Mouse (Mus musculus) macrophage (primary cell): ENCODE measurements around the gene Grid2. TPM values are rescaled to one million over a fixed set of nuclear protein-coding genes. Genes with fewer than 3 reads are reported as not detected.

Experiments used
- H3K27ac ChIP-seq: fragments of 350-480 bp; formaldehyde crosslinking; 2 replicates; pipeline ENCODE4 v1.9.0; 2021
- H3K36me3 ChIP-seq: fragments of 350-480 bp; formaldehyde crosslinking; 2 replicates; pipeline ENCODE4 v1.9.0; 2021; ENCODE audit errors: inconsistent target
- H3K4me3 ChIP-seq: fragments of 350-480 bp; formaldehyde crosslinking; 2 replicates; pipeline ENCODE4 v1.9.0; 2021; ENCODE audit errors: inconsistent target
- H3K79me2 ChIP-seq: fragments of 350-480 bp; formaldehyde crosslinking; 2 replicates; pipeline ENCODE4 v1.9.0; 2021; ENCODE audit errors: inconsistent target
- WGBS: methylation state at CpG from one replicate; pipeline ENCODE4 v1.1.7; 2026; ENCODE audit warnings: inconsistent platforms; ENCODE audit not compliant: missing documents; 5-methylcytosine and 5-hydroxymethylcytosine counted together
- polyA plus RNA-seq: library from polyadenylated mRNA; stranded (reverse); fragments of 250-400 nt; gene quantifications from 3 replicates; pipeline ENCODE4 v1.2.4, GENCODE M21; 2018; ENCODE audit warnings: inconsistent platforms

The Grid2 gene
- polyA plus RNA-seq, 1 experiment from 2014 or later, result not detected

GRCm38 (mm10) chr6:64605753-64606152, 1350.1 kb downstream of the Grid2 start:
- no peak overlapping the region for H3K4me3 ChIP-seq
- no peak overlapping the region for H3K27ac ChIP-seq
- no peaks in the 10 kb centered on the region for H3K79me2 ChIP-seq
- no peaks in the 10 kb centered on the region for H3K36me3 ChIP-seq
- WGBS, result 42% methylated on average over 3 of the region's 3 CpGs

GRCm38 (mm10) chr6:64607041-64607440, 1351.4 kb downstream of the Grid2 start:
- Histone ChIP-seq H3K36me3 (no peaks in the 10 kb centered on the region), H3K79me2 (no peaks in the 10 kb centered on the region), H3K27ac (no peak overlapping the region), H3K4me3 (no peak overlapping the region)
- 85% methylated on average over 1 of the region's 1 CpGs for WGBS

GRCm38 (mm10) chr6:64607942-64608341, 1352.3 kb downstream of the Grid2 start:
- no peaks in the 10 kb centered on the region for H3K36me3 ChIP-seq
- no peak overlapping the region for H3K4me3 ChIP-seq
- no peak overlapping the region for H3K27ac ChIP-seq
- WGBS, result 14% methylated on average over 1 of the region's 1 CpGs
- H3K79me2 ChIP-seq, result no peaks in the 10 kb centered on the region

- WGBS, result 81% methylated on average over 4 of the region's 4 CpGs
- Histone ChIP-seq H3K36me3 (no peaks in the 10 kb centered on the region), H3K79me2 (no peaks in the 10 kb centered on the region), H3K4me3 (no peak overlapping the region), H3K27ac (no peak overlapping the region)
Measured at GRCm38 (mm10) chr6:64616843-64617242, 1361.2 kb downstream of the Grid2 start.

GRCm38 (mm10) chr6:64617417-64618135, 1361.9 kb downstream of the Grid2 start:
- Histone ChIP-seq H3K36me3 (no peaks in the 10 kb centered on the region), H3K79me2 (no peaks in the 10 kb centered on the region), H3K4me3 (no peak overlapping the region), H3K27ac (no peak overlapping the region)
- 40% methylated on average over 8 of the region's 8 CpGs for WGBS

- 53% methylated on average over 3 of the region's 3 CpGs for WGBS
- Histone ChIP-seq H3K79me2 (no peaks in the 10 kb centered on the region), H3K4me3 (no peak overlapping the region), H3K36me3 (no peaks in the 10 kb centered on the region), H3K27ac (no peak overlapping the region)
Measured at GRCm38 (mm10) chr6:64623404-64623803, 1367.7 kb downstream of the Grid2 start.

GRCm38 (mm10) chr6:64647661-64648060, 1392.0 kb downstream of the Grid2 start:
- no peaks in the 10 kb centered on the region for H3K36me3 ChIP-seq
- H3K4me3 ChIP-seq, result no peak overlapping the region
- no peaks in the 10 kb centered on the region for H3K79me2 ChIP-seq
- H3K27ac ChIP-seq, result no peak overlapping the region

GRCm38 (mm10) chr6:64648196-64648595, 1392.5 kb downstream of the Grid2 start:
- Histone ChIP-seq H3K79me2 (no peaks in the 10 kb centered on the region), H3K27ac (no peak overlapping the region), H3K4me3 (no peak overlapping the region), H3K36me3 (no peaks in the 10 kb centered on the region)
- WGBS, result 87% methylated on average over 8 of the region's 8 CpGs

GRCm38 (mm10) chr6:64649296-64650226, 1393.9 kb downstream of the Grid2 start:
- no peak overlapping the region for H3K4me3 ChIP-seq
- no peak overlapping the region for H3K27ac ChIP-seq
- 19% methylated on average over 20 of the region's 20 CpGs for WGBS
- H3K36me3 ChIP-seq, result no peaks in the 10 kb centered on the region
- H3K79me2 ChIP-seq, result no peaks in the 10 kb centered on the region

GRCm38 (mm10) chr6:64650765-64651164, 1395.1 kb downstream of the Grid2 start:
- H3K4me3 ChIP-seq, result no peak overlapping the region
- H3K36me3 ChIP-seq, result no peaks in the 10 kb centered on the region
- H3K79me2 ChIP-seq, result no peaks in the 10 kb centered on the region
- no peak overlapping the region for H3K27ac ChIP-seq
- WGBS, result 62% methylated on average over 7 of the region's 7 CpGs

GRCm38 (mm10) chr6:64671010-64671409, 1415.3 kb downstream of the Grid2 start:
- Histone ChIP-seq H3K4me3 (no peak overlapping the region), H3K36me3 (no peaks in the 10 kb centered on the region), H3K27ac (no peak overlapping the region), H3K79me2 (no peaks in the 10 kb centered on the region)
- WGBS, result 73% methylated on average over 3 of the region's 3 CpGs

- H3K36me3 ChIP-seq, result no peaks in the 10 kb centered on the region
- H3K79me2 ChIP-seq, result no peaks in the 10 kb centered on the region
- H3K4me3 ChIP-seq, result no peak overlapping the region
- no peak overlapping the region for H3K27ac ChIP-seq
- 86% methylated on average over 1 of the region's 1 CpGs for WGBS
Measured at GRCm38 (mm10) chr6:64678815-64679214, 1423.1 kb downstream of the Grid2 start.

GRCm38 (mm10) chr6:64683974-64684373, 1428.3 kb downstream of the Grid2 start:
- Histone ChIP-seq H3K27ac (no peak overlapping the region), H3K36me3 (no peaks in the 10 kb centered on the region), H3K79me2 (no peaks in the 10 kb centered on the region), H3K4me3 (no peak overlapping the region)
- WGBS, result 49% methylated on average over 9 of the region's 9 CpGs

- Histone ChIP-seq H3K4me3 (no peak overlapping the region), H3K36me3 (no peaks in the 10 kb centered on the region), H3K27ac (no peak overlapping the region), H3K79me2 (no peaks in the 10 kb centered on the region)
- WGBS, result 1% methylated on average over 4 of the region's 5 CpGs
Measured at GRCm38 (mm10) chr6:64684973-64685372, 1429.3 kb downstream of the Grid2 start.
